Mouse (Mus musculus) erythroblast, embryonic 14.5 days (primary cell): Measurements from ENCODE around the gene Nudc.

ENCODE experiments used
- GATA1 ChIP-seq: IDR thresholded peaks from 2 replicates; pipeline ENCODE4 v1.6.1; 2012; ENCODE audit warnings: low read length, inconsistent platforms, mixed read lengths
- TAL1 ChIP-seq: IDR thresholded peaks from 3 replicates; pipeline ENCODE4 v1.6.1; 2012; ENCODE audit warnings: low read length, inconsistent platforms, mixed read lengths

DNA sequence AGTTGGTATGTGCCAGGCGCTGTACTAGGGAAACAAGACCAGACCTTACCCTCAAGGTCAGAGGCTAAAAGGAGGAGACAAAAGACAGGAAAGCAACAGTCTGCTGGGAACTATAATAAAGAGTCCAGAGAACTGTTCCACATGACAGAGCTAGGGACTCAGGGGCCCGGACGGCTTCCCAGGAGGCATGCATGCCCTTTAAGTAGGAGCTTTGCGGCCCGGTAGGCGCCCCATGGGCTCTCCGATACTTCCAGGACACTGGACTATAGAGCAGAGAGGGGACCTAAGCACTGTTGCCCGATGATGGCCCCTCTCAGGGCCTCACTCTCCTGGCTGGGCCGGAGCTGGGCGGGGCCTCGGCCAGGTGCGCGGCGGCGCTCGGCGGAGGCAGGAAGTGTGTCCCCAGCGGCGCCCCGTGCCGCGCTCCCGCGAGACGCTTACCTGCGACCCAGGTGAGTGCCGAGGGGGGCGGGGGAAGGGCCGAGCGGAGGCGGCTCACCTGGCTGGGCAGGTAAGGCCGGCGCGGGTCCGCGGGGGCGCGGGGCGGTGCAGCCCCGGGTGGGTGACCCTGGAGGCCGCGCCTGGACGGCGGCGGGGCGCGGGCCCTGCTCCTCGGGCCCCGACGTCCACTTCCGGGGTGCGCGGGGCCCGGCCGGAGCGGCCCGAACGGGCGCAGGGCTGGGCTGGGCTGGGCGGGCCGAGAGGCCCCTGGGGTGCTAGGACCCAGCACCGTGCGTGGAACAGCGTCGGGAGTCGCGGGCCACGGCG lies 27.0 kb downstream of the Nudc start, which contains the start of gene Kdf1:
- TF ChIP-seq TAL1, result no peak
- no peak for TF ChIP-seq GATA1
